Mouse (Mus musculus) 3134 (cell line): ENCODE measurements at regions not wholly inside any gene's neighbourhood (a gene's known extent, or its start where the extent isn't known, plus 50 kb on each side); places are given as distances from the start of the nearest gene placed in this dataset.

Experiments
- DNase-seq: peaks from one replicate; pipeline ENCODE4 v3.0.0-alpha.2; 2011; ENCODE audit warnings: low spot score; ENCODE audit not compliant: insufficient read length; ENCODE audit errors: extremely low read depth

- DNase-seq: no peak
These were observed 362.0 kb upstream of the Chd6 start for GRCm38 (mm10) chr2:161470844-161471243.

- no peak for DNase-seq
These were observed 361.1 kb upstream of the Chd6 start for GRCm38 (mm10) chr2:161470025-161470424.

GRCm38 (mm10) chr2:161467035-161467434 is 358.2 kb upstream of the Chd6 start:
- DNase-seq: no peak

GRCm38 (mm10) chr2:161460600-161460999 is 351.7 kb upstream of the Chd6 start:
- no peak for DNase-seq

GRCm38 (mm10) chr2:161454466-161454865 is 345.6 kb upstream of the Chd6 start:
- no peak for DNase-seq

- no peak for DNase-seq
These were observed 324.9 kb upstream of the Chd6 start for GRCm38 (mm10) chr2:161433816-161434215.

- DNase-seq: no peak
These were observed 320.4 kb upstream of the Chd6 start for GRCm38 (mm10) chr2:161429294-161429693.

GRCm38 (mm10) chr2:161425587-161425986 is 316.7 kb upstream of the Chd6 start:
- DNase-seq: no peak

- DNase-seq: no peak
These were observed 309.2 kb upstream of the Chd6 start for GRCm38 (mm10) chr2:161418062-161418461.

- no peak for DNase-seq
These were observed 307.5 kb upstream of the Chd6 start for GRCm38 (mm10) chr2:161416218-161416927.

GRCm38 (mm10) chr2:161408306-161408705 is 299.4 kb upstream of the Chd6 start:
- DNase-seq: no peak

GRCm38 (mm10) chr2:161405847-161406384 is 297.0 kb upstream of the Chd6 start:
- DNase-seq: no peak

- no peak for DNase-seq
These were observed 289.2 kb upstream of the Chd6 start for GRCm38 (mm10) chr2:161398061-161398460.

- no peak for DNase-seq
These were observed 282.2 kb upstream of the Chd6 start for GRCm38 (mm10) chr2:161390954-161391690.

GRCm38 (mm10) chr2:161389318-161389835 is 280.5 kb upstream of the Chd6 start:
- no peak for DNase-seq

- no peak for DNase-seq
These were observed 278.2 kb upstream of the Chd6 start for GRCm38 (mm10) chr2:161387054-161387453.

- no peak for DNase-seq
These were observed 273.5 kb upstream of the Chd6 start for GRCm38 (mm10) chr2:161382411-161382810.

- DNase-seq: no peak
These were observed 269.4 kb upstream of the Chd6 start for GRCm38 (mm10) chr2:161378313-161378712.

GRCm38 (mm10) chr2:161362325-161362724 is 253.4 kb upstream of the Chd6 start:
- no peak for DNase-seq

GRCm38 (mm10) chr2:161349110-161349509 is 240.2 kb upstream of the Chd6 start:
- no peak for DNase-seq

GRCm38 (mm10) chr2:161344018-161344417 is 235.1 kb upstream of the Chd6 start:
- DNase-seq: no peak

- no peak for DNase-seq
These were observed 233.8 kb upstream of the Chd6 start for GRCm38 (mm10) chr2:161342648-161343047.
